Mouse (Mus musculus) heart, postnatal 4 days (tissue): ENCODE data around the gene Dgki. TPM values are rescaled to one million over a fixed set of nuclear protein-coding genes. Genes with fewer than 3 reads are reported as not detected.

Source experiments
- DNase-seq: peaks from one replicate; pipeline ENCODE4 v3.0.0; 2021
- total RNA-seq, 2 experiments: library from RNA; stranded (reverse); gene quantifications; 2 replicates each; pipeline ENCODE4 v1.2.3; 2021

Gene Dgki
- total RNA-seq, 2 experiments from 2014 or later = 0.67 to 0.70 TPM

DNA sequence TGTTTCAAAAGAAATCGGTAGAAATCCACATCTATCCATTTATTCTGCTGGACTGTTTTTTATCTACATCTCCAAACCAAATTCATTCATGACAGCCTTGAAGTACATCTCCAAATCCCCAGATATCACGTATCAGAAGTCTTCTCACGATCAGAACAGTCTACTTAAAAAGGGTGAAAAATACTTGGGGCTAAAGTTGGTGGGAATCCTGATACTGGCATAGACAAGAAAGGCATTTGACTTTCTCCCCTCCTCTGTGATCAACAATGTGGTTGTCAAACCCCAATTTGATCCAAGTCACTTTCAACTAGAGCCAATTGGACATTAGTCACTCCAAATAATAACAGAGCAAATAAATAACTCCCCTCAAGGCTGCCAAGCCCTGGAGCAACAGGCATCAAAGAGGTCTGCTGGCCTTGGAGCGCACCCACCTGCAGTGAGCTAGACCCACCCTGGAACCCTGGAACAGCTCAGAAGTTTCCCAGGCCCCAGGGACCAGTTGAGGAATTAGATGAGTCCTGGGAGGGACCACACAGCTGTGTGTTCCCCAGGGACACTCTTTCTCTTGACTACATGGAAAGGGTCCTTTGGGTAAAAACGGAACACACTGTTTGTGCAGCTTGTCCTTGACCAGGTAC, 499.6 kb downstream of the Dgki start:
- DNase-seq = no peak

DNA sequence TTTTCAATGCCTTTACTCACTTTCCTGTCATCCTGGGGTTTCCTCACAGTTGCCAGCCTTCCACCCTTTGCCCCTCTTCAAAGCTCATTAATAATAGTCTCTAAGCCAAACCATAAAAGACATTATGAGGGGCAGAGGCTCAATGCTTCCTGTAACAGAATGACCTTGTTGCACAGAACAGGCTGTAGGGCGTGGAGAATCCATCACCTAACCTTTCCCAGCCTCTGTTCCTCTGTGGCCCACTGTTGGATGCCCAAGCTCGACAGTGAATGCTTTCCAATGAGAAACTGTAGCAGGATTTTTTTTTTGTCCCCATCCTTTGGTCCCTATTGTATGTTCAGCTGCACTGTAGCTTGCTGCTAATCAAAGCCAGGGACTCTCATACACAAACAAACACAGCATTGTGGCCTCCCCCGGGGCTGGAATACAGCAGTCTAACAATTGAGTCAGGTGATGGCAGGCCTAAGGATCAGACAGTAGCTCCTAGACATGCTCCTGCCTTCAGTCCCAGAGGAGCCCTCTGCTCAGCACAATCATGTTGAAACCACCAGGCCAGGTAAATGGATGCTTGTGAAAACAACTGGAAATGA, 502.8 kb downstream of the Dgki start:
- DNase-seq = no peak

Other genes starting within 250 kb of the Dgki start
- gene Creb3l2, start 142.0 kb upstream of the Dgki start, total RNA-seq = 10 to 100 TPM; 61.7 to 66.7 TPM
- not detected for gene Akr1d1, start 230.0 kb upstream of the Dgki start, total RNA-seq